Mouse (Mus musculus) embryonic facial prominence, embryonic 14.5 days (tissue): ENCODE measurements at regions not wholly inside any gene's neighbourhood (a gene's known extent, or its start where the extent isn't known, plus 50 kb on each side); places are given as distances from the start of the nearest gene placed in this dataset.
A peak's percentile ranks its signal among the peaks of the same experiment; 100 is the strongest.
"Not testable (repeated sequence)": the region's sequence is repeated elsewhere in the genome, so short reads cannot be mapped to it uniquely, and the experiment has no call there.

Experiments
- ATAC-seq: fragments of 200-750 bp; cut with Nextera tagmentation; 2 replicates; pipeline ENCODE4 v1.8.0; 2017; ENCODE audit warnings: low read depth, moderate number of reproducible peaks, moderate TSS enrichment
- DNase-seq: peaks from one replicate; pipeline ENCODE4 v3.0.0-alpha.2; 2015; ENCODE audit warnings: low spot score
- H3K27ac ChIP-seq: fragments of 300-500 bp; sonication (generic); replicated peaks from 2 replicates; pipeline ENCODE4 v1.5.1; 2014; ENCODE audit warnings: low read depth, mild to moderate bottlenecking, low read length, moderate library complexity
- H3K27me3 ChIP-seq: fragments of 300-500 bp; sonication (generic); replicated peaks from 2 replicates; pipeline ENCODE4 v1.6.1; 2014; ENCODE audit warnings: low read length; ENCODE audit not compliant: control insufficient read depth, insufficient read depth
- H3K36me3 ChIP-seq: fragments of 300-500 bp; sonication (generic); 2 replicates; pipeline ENCODE4 v1.6.1; 2014; ENCODE audit warnings: low read length, mixed read lengths; ENCODE audit not compliant: control insufficient read depth, insufficient read depth
- H3K4me1 ChIP-seq: fragments of 300-500 bp; sonication (generic); 2 replicates; pipeline ENCODE4 v1.6.1; 2014; ENCODE audit warnings: antibody characterized with exemption, low read length; ENCODE audit not compliant: control insufficient read depth, insufficient read depth
- H3K4me2 ChIP-seq: fragments of 300-500 bp; sonication (generic); 2 replicates; pipeline ENCODE4 v1.6.1; 2014; ENCODE audit warnings: low read depth, mild to moderate bottlenecking, low read length, moderate library complexity, mixed read lengths
- H3K4me3 ChIP-seq: fragments of 300-500 bp; sonication (generic); 2 replicates; pipeline ENCODE4 v1.5.1; 2014; ENCODE audit warnings: low read depth, mild to moderate bottlenecking, low read length
- H3K9ac ChIP-seq: fragments of 300-500 bp; sonication (generic); 2 replicates; pipeline ENCODE4 v1.6.1; 2014; ENCODE audit warnings: low read depth, mild to moderate bottlenecking, low read length, moderate library complexity, mixed read lengths
- H3K9me3 ChIP-seq: fragments of 300-500 bp; sonication (generic); 2 replicates; pipeline ENCODE4 v1.6.1; 2016; ENCODE audit warnings: low read length; ENCODE audit not compliant: control insufficient read depth
- WGBS: fragments of 180-500 bp; shearing (Covaris S2); extraction: QIAGEN DNeasy Blood & Tissue Kit; methylation state at CpG from one replicate; pipeline ENCODE4 v1.1.7; 2014; 5-methylcytosine and 5-hydroxymethylcytosine counted together

- DNase-seq (peak; percentile 8), ATAC-seq (no peak)
- Histone ChIP-seq H3K9ac (no peak overlapping the region), H3K9me3 (no peaks in the 10 kb centered on the region), H3K36me3 (no peaks in the 10 kb centered on the region), H3K4me1 (peaks cover 4% of the 10 kb centered on the region; the same call in 1 of the 2 replicates), H3K4me2 (no peak overlapping the region), H3K27ac (no peak overlapping the region), H3K27me3 (no peaks in the 10 kb centered on the region), H3K4me3 (no peak overlapping the region)
- WGBS, result 37% methylated on average over 2 of the region's 2 CpGs
These were observed 1078.6 kb upstream of the Sel1l start for GRCm38 (mm10) chr12:92927591-92927990.

DNA sequence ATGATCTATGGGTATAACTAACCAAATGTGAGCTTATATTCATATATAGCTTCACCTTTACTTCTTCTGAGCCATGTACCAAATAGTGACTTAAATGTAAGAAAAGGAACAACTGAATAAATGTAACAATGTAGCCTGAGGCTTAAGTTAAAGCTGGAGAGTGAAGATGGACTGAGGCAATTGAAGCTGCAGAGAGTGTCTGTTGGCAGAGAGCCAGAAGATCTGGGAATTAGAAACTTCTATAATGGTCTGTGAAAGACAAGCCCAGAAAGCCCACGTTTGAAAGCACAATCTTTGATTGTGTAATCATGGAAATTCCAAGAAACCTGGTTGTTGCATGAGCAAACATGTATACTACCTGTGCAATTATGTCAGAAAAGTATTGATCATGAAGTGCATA is 1078.0 kb upstream of the Sel1l start:
- H3K4me2 ChIP-seq, result no peak overlapping the region
- H3K9me3 ChIP-seq, result no peaks in the 10 kb centered on the region
- H3K4me1 ChIP-seq, result peaks cover 4% of the 10 kb centered on the region; the same call in 1 of the 2 replicates
- no peak overlapping the region for H3K9ac ChIP-seq
- no peaks in the 10 kb centered on the region for H3K36me3 ChIP-seq
- no peak overlapping the region for H3K4me3 ChIP-seq
- no peak for ATAC-seq
- peak; percentile 63 for DNase-seq
- H3K27me3 ChIP-seq, result no peaks in the 10 kb centered on the region
- 14% methylated on average over 1 of the region's 1 CpGs for WGBS
- no peak overlapping the region for H3K27ac ChIP-seq

- 73% methylated on average over 3 of the region's 3 CpGs for WGBS
- Histone ChIP-seq H3K27me3 (no peaks in the 10 kb centered on the region), H3K4me1 (no peaks in the 10 kb centered on the region), H3K9me3 (no peaks in the 10 kb centered on the region), H3K9ac (no peak overlapping the region), H3K36me3 (no peaks in the 10 kb centered on the region), H3K27ac (no peak overlapping the region), H3K4me2 (no peak overlapping the region), H3K4me3 (no peak overlapping the region)
- DNase-seq (no peak), ATAC-seq (no peak)
These were observed 1071.0 kb upstream of the Sel1l start for GRCm38 (mm10) chr12:92919920-92920319.

GRCm38 (mm10) chr12:92916267-92916666 is 1067.3 kb upstream of the Sel1l start:
- no peak overlapping the region for H3K9ac ChIP-seq
- no peak overlapping the region for H3K4me2 ChIP-seq
- DNase-seq, result no peak
- WGBS, result 84% methylated on average over 3 of the region's 3 CpGs
- no peaks in the 10 kb centered on the region for H3K27me3 ChIP-seq
- no peaks in the 10 kb centered on the region for H3K4me1 ChIP-seq
- no peaks in the 10 kb centered on the region for H3K36me3 ChIP-seq
- ATAC-seq, result no peak
- no peak overlapping the region for H3K4me3 ChIP-seq
- H3K9me3 ChIP-seq, result no peaks in the 10 kb centered on the region
- no peak overlapping the region for H3K27ac ChIP-seq

GRCm38 (mm10) chr12:92915776-92916175 is 1066.8 kb upstream of the Sel1l start:
- Histone ChIP-seq H3K4me2 (no peak overlapping the region), H3K36me3 (no peaks in the 10 kb centered on the region), H3K27ac (no peak overlapping the region), H3K4me3 (no peak overlapping the region), H3K9me3 (no peaks in the 10 kb centered on the region), H3K4me1 (no peaks in the 10 kb centered on the region), H3K9ac (no peak overlapping the region), H3K27me3 (no peaks in the 10 kb centered on the region)
- no peak for ATAC-seq
- DNase-seq, result no peak

DNA sequence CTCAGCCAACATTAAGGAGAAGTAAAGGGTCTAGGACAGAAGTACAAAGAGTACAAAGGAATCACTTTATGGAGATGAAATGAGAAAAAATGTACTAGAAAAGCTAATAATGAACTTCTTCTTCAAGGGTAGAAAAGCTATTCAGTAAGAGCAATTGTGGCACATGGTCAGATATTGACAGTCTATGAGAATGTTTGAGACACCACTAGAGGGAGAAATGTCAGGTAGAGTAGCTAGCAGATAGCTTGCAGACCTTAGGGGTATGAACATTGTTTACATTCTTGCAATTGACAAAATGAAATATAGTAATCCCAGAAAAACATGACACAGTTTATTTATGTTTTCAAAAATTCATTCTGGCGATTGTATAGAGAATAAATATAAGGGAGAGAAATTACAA is 1066.2 kb upstream of the Sel1l start:
- WGBS, result 64% methylated on average over 1 of the region's 1 CpGs
- no peaks in the 10 kb centered on the region for H3K27me3 ChIP-seq
- H3K4me2 ChIP-seq, result no peak overlapping the region
- H3K9me3 ChIP-seq, result no peaks in the 10 kb centered on the region
- no peak overlapping the region for H3K4me3 ChIP-seq
- ATAC-seq (no peak), DNase-seq (no peak)
- no peak overlapping the region for H3K27ac ChIP-seq
- H3K4me1 ChIP-seq, result no peaks in the 10 kb centered on the region
- H3K36me3 ChIP-seq, result no peaks in the 10 kb centered on the region
- H3K9ac ChIP-seq, result no peak overlapping the region

GRCm38 (mm10) chr12:92904382-92904781 is 1055.4 kb upstream of the Sel1l start:
- 79% methylated on average over 2 of the region's 2 CpGs for WGBS
- Histone ChIP-seq H3K9me3 (no peaks in the 10 kb centered on the region), H3K9ac (no peak overlapping the region), H3K4me3 (no peak overlapping the region), H3K36me3 (no peaks in the 10 kb centered on the region), H3K27me3 (no peaks in the 10 kb centered on the region), H3K4me2 (no peak overlapping the region), H3K4me1 (no peaks in the 10 kb centered on the region), H3K27ac (no peak overlapping the region)
- ATAC-seq (no peak), DNase-seq (no peak)

DNA sequence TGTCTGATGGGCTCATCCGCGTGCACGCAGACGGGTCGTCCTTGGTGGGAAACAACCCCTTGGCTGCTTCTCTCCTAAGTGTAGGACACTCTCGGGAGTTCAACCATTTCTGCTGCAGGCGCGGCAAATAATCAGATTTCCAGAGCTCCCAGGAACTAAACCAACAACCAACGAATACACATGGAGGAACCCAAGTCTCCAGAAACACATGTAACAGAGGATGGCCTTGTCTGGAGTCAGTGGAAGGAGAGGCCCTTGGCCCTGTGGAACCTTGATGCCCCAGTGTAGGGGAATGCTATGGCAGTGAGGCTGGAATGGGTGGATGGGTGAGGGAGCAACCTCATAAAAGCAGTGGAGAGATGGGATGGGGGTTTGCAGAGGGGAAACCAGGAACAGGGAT is 1043.4 kb upstream of the Sel1l start:
- Histone ChIP-seq H3K36me3 (no peaks in the 10 kb centered on the region), H3K27me3 (no peaks in the 10 kb centered on the region), H3K27ac (no peak overlapping the region), H3K9ac (no peak overlapping the region), H3K9me3 (0 out of 2 replicates have a peak, but pooled peaks cover 5% of the 10 kb centered on the region), H3K4me2 (no peak overlapping the region), H3K4me3 (no peak overlapping the region), H3K4me1 (no peaks in the 10 kb centered on the region)
- ATAC-seq (no peak), DNase-seq (no peak)
- WGBS, result 90% methylated on average over 4 of the region's 9 CpGs

DNA sequence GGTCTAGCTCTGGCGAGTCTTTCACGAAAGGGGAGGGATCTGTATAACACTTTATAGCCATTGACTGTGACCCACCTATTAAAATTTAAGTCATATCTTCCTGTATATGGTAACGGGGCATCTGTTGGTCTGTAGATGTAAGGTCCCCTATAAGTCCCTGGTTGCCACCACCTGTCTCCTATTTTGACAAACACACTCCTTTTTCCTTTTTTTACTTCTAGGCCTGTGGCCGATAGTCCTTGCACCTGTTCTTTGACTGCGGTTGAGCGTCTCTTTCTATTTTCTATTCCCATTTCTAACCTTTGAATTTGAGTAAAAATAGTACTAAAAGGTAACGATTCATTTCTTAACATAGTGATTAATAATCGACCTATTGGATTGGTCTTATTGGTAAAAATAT is 1042.7 kb upstream of the Sel1l start:
- not testable (repeated sequence) for H3K9me3 ChIP-seq, H3K36me3 ChIP-seq, ATAC-seq, H3K27me3 ChIP-seq, H3K4me2 ChIP-seq, H3K27ac ChIP-seq, H3K4me1 ChIP-seq, DNase-seq, H3K9ac ChIP-seq, H3K4me3 ChIP-seq
- WGBS, result no CpG with 5 or more reads among the region's 8 CpGs
